Mouse (Mus musculus): ENCODE measurements at regions not wholly inside any gene's neighbourhood (a gene's known extent, or its start where the extent isn't known, plus 50 kb on each side); places are given as distances from the start of the nearest gene placed in this dataset.

DNA sequence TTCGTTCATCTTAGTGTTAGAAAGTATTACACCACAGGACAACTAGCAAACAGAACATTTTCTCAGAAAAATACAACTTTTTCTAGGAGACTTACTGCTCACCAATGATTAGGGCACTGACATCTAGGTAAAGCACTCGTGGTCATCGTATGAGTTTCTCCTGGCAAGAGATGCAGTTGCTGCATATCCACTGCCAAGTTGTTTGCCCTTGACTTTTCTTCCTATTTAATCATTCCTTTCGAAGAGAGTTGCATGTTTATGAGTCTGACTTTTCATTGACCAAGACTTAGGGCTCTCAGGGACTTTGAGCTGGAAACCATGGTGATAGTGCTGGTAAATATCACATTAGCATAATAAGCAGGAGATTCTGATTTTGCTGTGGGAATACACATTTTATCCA is 149.1 kb downstream of the Fam124b start:
- TF ChIP-seq POLR2A (IDR thresholded peaks at IDR 0.05; ENCODE audit: insufficient read depth, low read depth, low read length) (no peak), EP300 (IDR thresholded peaks at IDR 0.05; ENCODE audit: insufficient read depth, low read depth, low read length) (no peak), CTCF (IDR thresholded peaks at IDR 0.05) (no peak)
- H3K4me3 ChIP-seq, result no peak overlapping the region
- H3K27ac ChIP-seq, result no peak overlapping the region
- no peaks in the 10 kb centered on the region for H3K4me1 ChIP-seq (ENCODE audit: control insufficient read depth, insufficient read depth, low read length)
- DNase-seq, result no peak
- H3K27me3 ChIP-seq (ENCODE audit: control insufficient read depth, insufficient read depth, low read length), result no peaks in the 10 kb centered on the region
- H3K79me2 ChIP-seq (replicated peaks; ENCODE audit: control insufficient read depth, insufficient read depth, low read length), result no peaks in the 10 kb centered on the region
- no peaks in the 10 kb centered on the region for H3K36me3 ChIP-seq (ENCODE audit: control insufficient read depth, insufficient read depth, low read length)
- no peak overlapping the region for H3K9ac ChIP-seq (ENCODE audit: low read depth, low read length)
- WGBS, result 66% methylated on average over 4 of the region's 4 CpGs
- intact Hi-C loops (cut with DNase I), result no loop called here

DNA sequence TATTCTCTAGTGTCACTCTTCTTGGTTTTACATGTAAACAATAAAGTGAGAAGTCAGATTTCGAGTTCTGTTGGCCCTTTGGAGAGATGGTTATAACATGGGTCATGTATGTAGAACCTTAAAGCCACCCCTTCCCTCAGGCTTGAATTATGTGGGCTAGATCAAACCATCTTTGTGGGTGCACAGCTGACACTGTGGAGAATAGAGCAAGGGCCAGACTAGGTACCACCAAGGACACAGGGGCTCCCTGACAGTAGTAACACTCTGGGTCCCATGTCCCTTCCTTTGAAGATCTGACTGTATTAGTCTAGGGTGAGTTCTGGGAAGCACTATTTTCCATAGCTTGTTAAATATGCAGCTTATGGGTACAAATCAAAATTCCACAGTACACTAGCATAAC is 156.2 kb downstream of the Fam124b start:
- Histone ChIP-seq H3K79me2 (replicated peaks; ENCODE audit: control insufficient read depth, insufficient read depth, low read length) (no peaks in the 10 kb centered on the region), H3K9ac (ENCODE audit: low read depth, low read length) (no peak overlapping the region), H3K4me1 (ENCODE audit: control insufficient read depth, insufficient read depth, low read length) (no peaks in the 10 kb centered on the region), H3K4me3 (no peak overlapping the region), H3K36me3 (ENCODE audit: control insufficient read depth, insufficient read depth, low read length) (no peaks in the 10 kb centered on the region), H3K27me3 (ENCODE audit: control insufficient read depth, insufficient read depth, low read length) (no peaks in the 10 kb centered on the region), H3K27ac (no peak overlapping the region)
- WGBS, result 82% methylated on average over 1 of the region's 1 CpGs
- TF ChIP-seq CTCF (IDR thresholded peaks at IDR 0.05) (no peak), EP300 (IDR thresholded peaks at IDR 0.05; ENCODE audit: insufficient read depth, low read depth, low read length) (no peak), POLR2A (IDR thresholded peaks at IDR 0.05; ENCODE audit: insufficient read depth, low read depth, low read length) (no peak)
- DNase-seq, result no peak
- intact Hi-C loops (cut with DNase I), result no loop called here

DNA sequence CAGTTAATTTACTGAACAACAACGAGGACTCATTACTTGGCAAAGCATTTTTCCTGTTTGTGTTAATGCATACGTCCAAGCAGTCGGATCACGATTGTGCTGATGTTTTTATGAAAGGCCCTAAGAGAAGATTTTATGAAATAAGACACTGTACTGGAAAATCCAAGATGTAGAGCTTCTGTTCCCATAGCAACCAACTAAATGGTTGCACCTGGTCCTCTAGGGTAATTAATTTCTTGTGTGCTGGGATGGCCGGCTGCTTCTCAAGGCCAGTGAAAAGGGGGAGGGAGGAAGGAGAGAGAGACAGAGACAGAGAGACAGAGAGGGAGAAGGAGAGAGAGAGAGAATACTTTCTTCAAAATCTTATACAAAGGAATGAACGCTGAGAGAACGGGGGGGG is 156.6 kb downstream of the Fam124b start:
- no peak for TF ChIP-seq CTCF (IDR thresholded peaks at IDR 0.05)
- TF ChIP-seq EP300 (IDR thresholded peaks at IDR 0.05; ENCODE audit: insufficient read depth, low read depth, low read length), result no peak
- no peak for TF ChIP-seq POLR2A (IDR thresholded peaks at IDR 0.05; ENCODE audit: insufficient read depth, low read depth, low read length)
- WGBS, result 80% methylated on average over 7 of the region's 7 CpGs
- no peaks in the 10 kb centered on the region for H3K79me2 ChIP-seq (replicated peaks; ENCODE audit: control insufficient read depth, insufficient read depth, low read length)
- no peak overlapping the region for H3K4me3 ChIP-seq
- no peak overlapping the region for H3K9ac ChIP-seq (ENCODE audit: low read depth, low read length)
- H3K4me1 ChIP-seq (ENCODE audit: control insufficient read depth, insufficient read depth, low read length), result no peaks in the 10 kb centered on the region
- intact Hi-C loops (cut with DNase I), result no loop called here
- H3K36me3 ChIP-seq (ENCODE audit: control insufficient read depth, insufficient read depth, low read length), result no peaks in the 10 kb centered on the region
- no peaks in the 10 kb centered on the region for H3K27me3 ChIP-seq (ENCODE audit: control insufficient read depth, insufficient read depth, low read length)
- H3K27ac ChIP-seq, result no peak overlapping the region
- DNase-seq, result no peak

DNA sequence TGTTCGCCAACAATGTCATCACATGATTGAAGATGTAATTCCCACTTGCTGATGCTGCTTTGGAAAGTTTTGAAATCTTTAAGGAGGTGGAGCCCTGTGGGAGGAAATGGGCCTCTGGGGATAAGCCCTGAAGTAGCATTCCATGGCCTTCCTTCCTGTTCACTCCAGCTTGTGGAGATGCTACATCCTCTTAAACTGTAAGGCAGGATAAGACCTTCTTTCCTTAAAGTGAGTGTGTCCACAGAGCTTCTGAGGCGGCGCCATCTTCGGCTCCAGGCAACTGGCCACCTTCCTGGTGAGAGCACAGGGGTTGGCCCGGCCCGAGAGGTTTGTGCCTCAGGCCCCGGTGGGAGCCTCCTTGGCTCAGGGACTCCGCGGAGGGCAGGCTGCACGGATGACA is 173.1 kb downstream of the Fam124b start:
- Histone ChIP-seq H3K79me2 (replicated peaks; ENCODE audit: control insufficient read depth, insufficient read depth, low read length) (no peaks in the 10 kb centered on the region), H3K4me1 (ENCODE audit: control insufficient read depth, insufficient read depth, low read length) (no peaks in the 10 kb centered on the region), H3K27me3 (ENCODE audit: control insufficient read depth, insufficient read depth, low read length) (no peaks in the 10 kb centered on the region), H3K9ac (ENCODE audit: low read depth, low read length) (no peak overlapping the region), H3K4me3 (no peak overlapping the region), H3K27ac (no peak overlapping the region), H3K36me3 (ENCODE audit: control insufficient read depth, insufficient read depth, low read length) (no peaks in the 10 kb centered on the region)
- TF ChIP-seq EP300 (IDR thresholded peaks at IDR 0.05; ENCODE audit: insufficient read depth, low read depth, low read length) (no peak), CTCF (IDR thresholded peaks at IDR 0.05) (no peak), POLR2A (IDR thresholded peaks at IDR 0.05; ENCODE audit: insufficient read depth, low read depth, low read length) (no peak)
- intact Hi-C loops (cut with DNase I), result no loop called here
- DNase-seq, result peak in 1 of 2 experiments; percentile 11
- 43% methylated on average over 10 of the region's 10 CpGs for WGBS

DNA sequence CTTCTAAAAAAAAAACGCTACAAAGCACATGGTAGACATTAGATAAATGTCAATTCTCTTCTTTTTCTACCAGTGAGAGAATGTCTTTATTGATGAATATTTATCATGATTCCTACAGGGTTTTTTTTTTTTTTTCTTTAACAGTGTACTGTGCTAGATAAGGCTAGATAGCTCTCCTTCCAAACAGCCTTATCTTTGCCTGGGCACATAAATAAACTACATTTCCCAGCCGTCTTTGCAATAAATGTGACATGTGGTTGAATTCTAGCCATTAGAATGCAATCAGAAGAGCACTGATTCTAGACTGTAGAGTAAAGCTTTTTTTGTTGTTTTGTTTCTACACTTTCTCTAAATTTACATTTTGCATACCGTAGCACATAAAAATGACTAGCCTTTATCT is 177.9 kb downstream of the Fam124b start:
- H3K4me3 ChIP-seq, result no peak overlapping the region
- no peaks in the 10 kb centered on the region; the same call in 1 of the 2 replicates for H3K4me1 ChIP-seq (ENCODE audit: control insufficient read depth, insufficient read depth, low read length)
- no peaks in the 10 kb centered on the region for H3K36me3 ChIP-seq (ENCODE audit: control insufficient read depth, insufficient read depth, low read length)
- H3K27ac ChIP-seq, result no peak overlapping the region
- no peak for DNase-seq
- H3K79me2 ChIP-seq (replicated peaks; ENCODE audit: control insufficient read depth, insufficient read depth, low read length), result no peaks in the 10 kb centered on the region
- no peak overlapping the region for H3K9ac ChIP-seq (ENCODE audit: low read depth, low read length)
- WGBS, result 69% methylated on average over 3 of the region's 3 CpGs
- TF ChIP-seq EP300 (IDR thresholded peaks at IDR 0.05; ENCODE audit: insufficient read depth, low read depth, low read length) (no peak), CTCF (IDR thresholded peaks at IDR 0.05) (no peak), POLR2A (IDR thresholded peaks at IDR 0.05; ENCODE audit: insufficient read depth, low read depth, low read length) (no peak)
- intact Hi-C loops (cut with DNase I), result no loop called here
- no peaks in the 10 kb centered on the region for H3K27me3 ChIP-seq (ENCODE audit: control insufficient read depth, insufficient read depth, low read length)

DNA sequence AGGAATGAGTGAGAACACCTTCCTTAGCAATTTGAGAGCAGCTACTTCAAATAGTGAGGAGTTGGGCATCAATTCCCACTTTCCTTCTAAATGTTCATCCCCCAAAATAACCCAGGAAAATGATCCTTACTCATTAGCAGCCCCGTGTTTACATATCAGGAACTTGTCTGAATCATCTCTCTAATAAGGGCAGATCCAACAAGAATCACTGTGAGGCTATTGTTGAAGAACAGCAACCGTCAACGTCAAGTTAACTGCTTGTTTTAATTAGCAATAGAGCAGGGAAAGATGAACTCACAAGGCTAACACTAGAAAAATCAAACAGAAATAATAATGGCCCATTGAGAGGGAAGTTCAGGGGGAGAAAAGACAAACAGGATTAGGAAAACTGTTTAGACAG is 178.4 kb downstream of the Fam124b start:
- Histone ChIP-seq H3K27me3 (ENCODE audit: control insufficient read depth, insufficient read depth, low read length) (no peaks in the 10 kb centered on the region), H3K4me1 (ENCODE audit: control insufficient read depth, insufficient read depth, low read length) (no peaks in the 10 kb centered on the region; the same call in 1 of the 2 replicates), H3K79me2 (replicated peaks; ENCODE audit: control insufficient read depth, insufficient read depth, low read length) (no peaks in the 10 kb centered on the region), H3K36me3 (ENCODE audit: control insufficient read depth, insufficient read depth, low read length) (no peaks in the 10 kb centered on the region), H3K4me3 (no peak overlapping the region), H3K9ac (ENCODE audit: low read depth, low read length) (no peak overlapping the region), H3K27ac (no peak overlapping the region)
- intact Hi-C loops (cut with DNase I), result no loop called here
- WGBS, result 39% methylated on average over 3 of the region's 3 CpGs
- DNase-seq, result no peak
- TF ChIP-seq EP300 (IDR thresholded peaks at IDR 0.05; ENCODE audit: insufficient read depth, low read depth, low read length), result no peak
- TF ChIP-seq POLR2A (IDR thresholded peaks at IDR 0.05; ENCODE audit: insufficient read depth, low read depth, low read length), result no peak
- TF ChIP-seq CTCF (IDR thresholded peaks at IDR 0.05), result no peak

Data from heart, adult 2 months (tissue).